ENCODE assay signal across 9 mouse cellular contexts in the genomic region with DNA sequence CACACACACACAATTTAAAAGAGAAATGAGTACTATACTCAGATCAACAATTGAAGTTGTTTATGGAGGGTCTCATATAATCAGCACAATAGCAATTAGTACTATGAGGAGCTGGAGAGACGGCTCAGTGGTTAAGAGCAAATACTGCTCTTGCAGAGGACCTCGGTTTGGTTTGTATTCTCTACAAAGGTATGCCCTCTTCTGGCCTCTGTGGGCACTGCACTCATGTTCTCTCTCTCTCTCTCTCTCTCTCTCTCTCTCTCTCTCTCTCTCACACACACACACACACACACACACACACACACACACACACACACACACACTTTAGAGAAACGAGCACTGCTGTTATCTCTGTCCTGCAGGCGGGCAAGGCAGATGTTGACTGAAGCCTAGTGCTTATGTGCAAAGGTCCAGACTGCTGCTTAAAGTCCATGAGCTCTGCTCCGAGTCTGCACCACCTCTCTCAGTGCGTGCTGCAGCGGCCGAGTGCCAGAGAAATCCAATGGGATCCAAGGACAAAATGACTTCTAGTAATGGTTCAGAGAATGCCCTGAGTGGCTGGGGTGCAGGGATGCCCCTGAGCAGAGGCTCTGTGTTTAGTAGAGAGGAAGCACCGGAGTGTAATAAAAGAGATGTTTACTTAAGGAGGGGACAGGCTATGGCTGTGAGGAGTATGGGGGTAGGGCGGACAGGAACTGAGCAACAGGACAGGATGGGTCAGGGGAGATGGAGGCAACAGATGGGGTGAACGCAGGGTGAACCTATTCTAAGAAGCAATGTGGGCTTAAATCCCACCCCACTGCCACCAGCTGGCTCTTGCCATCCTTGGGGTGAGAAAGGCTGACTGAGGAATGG.
DNase-seq lines count a peak whose midpoint lies in the region; ATAC-seq and TF ChIP-seq lines count a peak whose summit lies in the region.
"Had no signal": no experiment of that assay in that cellular context is flagged by ENCODE, and none has a peak within 500 bp of the region (broad histone marks: within the 10 kb centered on the region; RNA-seq: fewer than 3 reads in every experiment).

No protein-coding gene starts in this region.

- no peaks in the 10 kb centered on the region for H3K36me3 ChIP-seq in stomach, embryonic 16.5 days (ENCODE audit: control insufficient read depth, insufficient read depth, low read length)

- no peak overlapping the region for H3K4me2 ChIP-seq in stomach, embryonic 16.5 days (ENCODE audit: low read depth, low read length)

- H3K4me1 ChIP-seq in lung, adult 2 months (ENCODE audit: control insufficient read depth, insufficient read depth, low read length): peaks cover 17% of the 10 kb centered on the region
- peaks cover 10% of the 10 kb centered on the region for H3K4me1 ChIP-seq in stomach, embryonic 16.5 days (ENCODE audit: control insufficient read depth, insufficient read depth, low read length)

- H3K27me3 ChIP-seq in stomach, embryonic 16.5 days (ENCODE audit: control insufficient read depth, insufficient read depth, low read length): no peaks in the 10 kb centered on the region

- no peak for TF ChIP-seq POLR2A in lung, adult 2 months (IDR thresholded peaks at IDR 0.05; ENCODE audit: borderline replicate concordance, extremely low read depth, low read depth, low read length)

- H3K9ac ChIP-seq in stomach, embryonic 16.5 days (ENCODE audit: low read length): no peak overlapping the region

- H3K4me3 ChIP-seq in lung, adult 2 months (replicated peaks; ENCODE audit: extremely low read depth, low read depth, low read length): no peak overlapping the region
- H3K4me3 ChIP-seq in stomach, embryonic 16.5 days (replicated peaks; ENCODE audit: low read length): no peak overlapping the region

- TF ChIP-seq CTCF in lung, adult 2 months (IDR thresholded peaks at IDR 0.05; ENCODE audit: insufficient read depth, low read length): no peak

- ATAC-seq in stomach, embryonic 16.5 days (ENCODE audit: insufficient read depth, low FRiP score): peak; percentile 59; the same call in 1 of the 2 replicates

- H3K9me3 ChIP-seq in stomach, embryonic 16.5 days (replicated peaks; ENCODE audit: control insufficient read depth, low read length): no peaks in the 10 kb centered on the region

- WGBS in lung, adult 2 months: 26% methylated on average over 11 of the region's 11 CpGs
- 15% methylated on average over 11 of the region's 11 CpGs for WGBS in large intestine, adult 2 months
- 32% methylated on average over 11 of the region's 11 CpGs for WGBS in stomach, embryonic 16.5 days

- DNase-seq in adrenal gland, adult 2 months: peak; percentile 20
- DNase-seq in adrenal gland, adult (ENCODE audit: inconsistent age in 2 of 2, low spot score in 1 of 2): no peak
- peak; percentile 36 for DNase-seq in lung, postnatal 10 days
- DNase-seq in lung, adult 2 months: no peak
- DNase-seq in large intestine, adult 2 months (ENCODE audit: low read depth, low spot score): peak; percentile 47
- DNase-seq in neural tube, embryonic 10.5 days (ENCODE audit: extremely low spot score, low spot score): no peak
- DNase-seq in gastrocnemius, postnatal 25 days: no peak
- DNase-seq: thymus, postnatal 14 days had no signal

- no peak overlapping the region for H3K27ac ChIP-seq in stomach, embryonic 16.5 days (ENCODE audit: low read length)

Comparison
In these comparisons a context has a peak if more than half of its experiments do, and no peak if none do; other contexts are left out.
1. DNase-seq: peak in adrenal gland, adult 2 months (single experiment), lung, postnatal 10 days (single experiment) and large intestine, adult 2 months (single experiment); none in adrenal gland, adult (0 of 2), lung, adult 2 months (single experiment), neural tube, embryonic 10.5 days (single experiment) and gastrocnemius, postnatal 25 days (single experiment).